Mouse (Mus musculus) WW6 (cell line): ENCODE results near the gene Srrm3.
A peak's percentile ranks its signal among the peaks of the same experiment; 100 is the strongest.

Experiments used
- DNase-seq: peaks from one replicate; pipeline ENCODE4 v3.0.0-alpha.2; 2013; ENCODE audit warnings: low read depth, low spot score

Gene Srrm3

DNA sequence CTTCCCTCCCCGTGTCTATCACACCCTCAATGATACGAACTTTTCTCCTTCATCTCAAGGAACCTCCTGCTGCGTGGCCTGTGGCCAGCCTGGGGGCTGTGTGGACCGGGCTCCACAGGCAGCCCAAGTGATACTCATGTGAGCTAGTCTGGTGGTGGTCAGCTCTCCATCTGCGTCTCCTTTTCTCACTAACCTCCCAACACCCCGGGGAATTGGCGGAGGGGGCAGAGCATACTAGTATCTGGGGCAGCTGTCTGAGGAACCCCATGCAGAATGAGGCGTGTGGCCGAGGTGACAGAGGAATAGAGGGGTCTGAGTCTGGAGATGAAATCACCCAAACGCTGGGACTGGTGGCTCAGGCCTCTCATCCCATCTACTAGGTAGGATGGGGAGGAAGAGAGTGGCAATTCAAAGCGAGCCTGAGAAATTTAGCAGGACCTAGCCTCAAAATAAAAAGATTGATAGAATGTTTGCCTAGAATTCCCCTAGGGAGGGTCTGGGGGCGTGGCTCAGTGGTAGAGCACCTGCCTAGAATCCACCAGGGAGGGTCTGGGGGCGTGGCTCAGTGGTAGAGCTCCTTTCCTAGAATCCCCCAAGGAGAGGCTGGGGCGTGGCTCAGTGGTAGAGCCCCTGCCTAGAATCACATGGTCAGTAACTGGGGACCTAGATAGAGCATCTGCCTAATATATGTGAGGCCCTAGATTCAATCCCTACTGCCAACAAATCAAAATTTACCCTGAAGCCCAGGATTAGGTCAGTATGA, 63.2 kb downstream of the Srrm3 start:
- no peak for DNase-seq

GRCm38 (mm10) chr5:135870505-135870904, 63.8 kb downstream of the Srrm3 start:
- DNase-seq, result no peak

GRCm38 (mm10) chr5:135872996-135873395, 66.3 kb downstream of the Srrm3 start:
- no peak for DNase-seq

- DNase-seq, result no peak
Measured at GRCm38 (mm10) chr5:135873753-135874152, 67.1 kb downstream of the Srrm3 start.

GRCm38 (mm10) chr5:135877180-135877579, 70.5 kb downstream of the Srrm3 start:
- no peak for DNase-seq

GRCm38 (mm10) chr5:135877831-135878231, 71.1 kb downstream of the Srrm3 start:
- DNase-seq, result no peak

- DNase-seq, result no peak
Measured at GRCm38 (mm10) chr5:135879449-135880158, 72.9 kb downstream of the Srrm3 start.

GRCm38 (mm10) chr5:135884641-135885040, 78.0 kb downstream of the Srrm3 start:
- DNase-seq, result no peak

- DNase-seq, result peak; percentile 73
Measured at GRCm38 (mm10) chr5:135887675-135888102, 81.0 kb downstream of the Srrm3 start, which contains the start of gene Hspb1. Hspb1 (plus strand) TSS chr5:135887919.

- no peak for DNase-seq
Measured at GRCm38 (mm10) chr5:135888405-135889215, 81.9 kb downstream of the Srrm3 start.

DNA sequence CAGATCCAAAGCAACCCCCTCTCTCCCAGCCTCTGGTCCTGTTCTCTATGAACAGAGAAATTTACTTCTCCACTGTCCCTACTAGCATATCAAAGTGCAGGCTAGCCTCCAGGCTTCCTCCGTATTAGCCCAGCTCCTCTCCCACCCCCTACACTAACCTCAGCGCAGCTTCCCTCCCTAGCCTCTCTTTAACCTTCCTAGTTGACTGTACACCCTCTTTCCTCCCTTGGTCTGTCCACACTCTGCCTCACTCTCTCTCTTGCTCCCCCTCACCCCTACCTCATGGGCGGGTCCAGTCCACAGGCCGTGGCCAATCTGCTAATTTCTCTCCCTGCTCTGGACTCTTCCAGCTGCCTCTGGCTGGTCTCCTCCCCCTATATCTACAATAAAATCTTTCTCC, 83.6 kb downstream of the Srrm3 start:
- no peak for DNase-seq

DNA sequence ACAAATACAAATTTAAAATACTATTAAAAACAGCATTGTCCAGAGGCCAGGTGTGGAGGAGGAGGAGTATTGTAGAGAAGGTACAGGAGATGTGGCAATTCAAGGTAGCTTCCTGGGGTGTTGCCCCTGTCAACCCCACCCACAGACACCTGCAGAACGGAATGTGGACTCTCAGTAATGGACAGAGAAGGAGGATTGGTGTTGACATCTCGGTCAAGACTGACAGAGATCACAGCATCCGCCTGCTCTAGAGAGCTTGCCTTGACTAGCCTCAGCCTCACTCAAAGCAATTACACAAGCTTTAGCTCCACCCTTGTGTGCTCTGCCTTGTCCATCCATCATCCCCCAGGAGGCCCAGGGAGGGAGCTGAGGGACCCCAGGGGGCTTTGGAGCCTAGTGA, 84.2 kb downstream of the Srrm3 start:
- DNase-seq, result no peak

DNA sequence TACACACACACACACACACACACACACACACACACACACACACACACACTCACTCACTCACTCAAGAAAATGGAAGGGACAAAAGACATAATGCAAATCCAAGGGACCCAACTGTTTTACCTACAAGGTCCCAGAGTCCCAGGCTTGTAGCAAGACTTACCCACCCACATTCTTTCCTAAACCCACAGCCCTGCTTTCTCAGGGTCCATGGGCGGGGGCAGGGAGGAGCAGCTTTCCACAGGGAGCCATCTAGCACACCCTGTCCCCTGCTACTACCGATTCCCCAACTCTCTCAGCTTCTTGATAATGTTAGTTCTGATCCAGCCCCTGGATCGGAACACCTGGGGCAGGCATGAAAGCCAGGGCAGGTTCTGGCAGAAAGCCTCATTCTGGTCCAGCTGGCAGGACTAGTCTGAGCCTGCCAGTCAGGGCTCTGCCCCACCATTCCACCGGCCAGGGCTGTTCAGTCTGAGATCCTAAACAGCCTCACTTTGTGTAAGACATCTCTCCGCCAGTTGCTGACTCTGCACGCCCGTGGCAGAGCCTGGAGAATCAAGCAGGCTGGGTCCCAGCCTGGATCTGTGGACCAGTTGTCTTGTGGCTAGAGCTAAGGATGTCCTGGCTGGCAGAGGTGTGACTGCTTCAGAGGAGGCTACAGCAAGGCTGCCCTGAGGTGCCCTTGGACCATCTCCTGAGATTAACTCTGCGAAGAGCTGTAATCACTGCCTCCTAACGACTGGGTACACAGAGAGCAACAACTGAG, 86.1 kb downstream of the Srrm3 start:
- DNase-seq, result no peak

DNA sequence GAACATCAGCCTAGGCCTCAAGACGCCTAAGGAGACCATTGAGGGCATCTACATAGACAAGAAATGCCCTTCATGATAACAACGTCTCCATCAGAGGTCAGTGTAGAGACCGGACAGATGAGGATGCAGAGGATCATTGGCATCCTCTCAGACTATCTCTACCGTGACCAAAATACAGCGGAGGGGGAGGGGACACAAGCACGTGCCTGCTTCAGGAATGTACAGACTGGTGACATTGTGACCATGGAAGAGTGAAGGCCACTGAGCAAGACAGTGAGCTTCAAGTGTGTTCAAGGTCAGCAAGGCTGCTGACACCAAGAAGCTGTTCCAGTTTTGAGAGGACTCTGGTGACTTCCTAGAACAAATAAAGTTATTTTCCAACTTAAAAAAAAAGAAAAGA, 88.3 kb downstream of the Srrm3 start:
- no peak for DNase-seq

GRCm38 (mm10) chr5:135898028-135898427, 91.3 kb downstream of the Srrm3 start:
- DNase-seq, result peak; percentile 57

GRCm38 (mm10) chr5:135898995-135899394, 92.3 kb downstream of the Srrm3 start:
- no peak for DNase-seq

DNA sequence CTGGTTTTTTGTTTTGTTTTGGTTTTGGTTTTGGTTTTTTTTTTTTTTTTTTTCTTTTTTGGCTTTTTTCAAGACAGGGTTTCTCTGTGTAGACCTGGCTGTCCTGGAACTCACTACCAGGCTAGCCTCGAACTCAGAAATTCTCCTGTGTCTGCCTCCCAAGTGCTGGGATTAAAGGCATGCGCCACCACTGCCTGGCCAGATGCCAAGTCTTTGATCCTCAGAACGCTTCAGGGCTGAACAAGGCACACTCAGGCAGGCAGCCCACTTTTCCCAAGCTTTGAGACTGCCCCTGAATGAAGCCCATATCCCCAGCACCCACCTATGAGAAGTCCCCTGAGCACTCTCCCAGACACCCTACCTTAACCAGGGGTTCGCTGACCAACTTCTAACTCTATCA, 93.1 kb downstream of the Srrm3 start:
- no peak for DNase-seq

- no peak for DNase-seq
Measured at GRCm38 (mm10) chr5:135900701-135901100, 94.0 kb downstream of the Srrm3 start.

DNA sequence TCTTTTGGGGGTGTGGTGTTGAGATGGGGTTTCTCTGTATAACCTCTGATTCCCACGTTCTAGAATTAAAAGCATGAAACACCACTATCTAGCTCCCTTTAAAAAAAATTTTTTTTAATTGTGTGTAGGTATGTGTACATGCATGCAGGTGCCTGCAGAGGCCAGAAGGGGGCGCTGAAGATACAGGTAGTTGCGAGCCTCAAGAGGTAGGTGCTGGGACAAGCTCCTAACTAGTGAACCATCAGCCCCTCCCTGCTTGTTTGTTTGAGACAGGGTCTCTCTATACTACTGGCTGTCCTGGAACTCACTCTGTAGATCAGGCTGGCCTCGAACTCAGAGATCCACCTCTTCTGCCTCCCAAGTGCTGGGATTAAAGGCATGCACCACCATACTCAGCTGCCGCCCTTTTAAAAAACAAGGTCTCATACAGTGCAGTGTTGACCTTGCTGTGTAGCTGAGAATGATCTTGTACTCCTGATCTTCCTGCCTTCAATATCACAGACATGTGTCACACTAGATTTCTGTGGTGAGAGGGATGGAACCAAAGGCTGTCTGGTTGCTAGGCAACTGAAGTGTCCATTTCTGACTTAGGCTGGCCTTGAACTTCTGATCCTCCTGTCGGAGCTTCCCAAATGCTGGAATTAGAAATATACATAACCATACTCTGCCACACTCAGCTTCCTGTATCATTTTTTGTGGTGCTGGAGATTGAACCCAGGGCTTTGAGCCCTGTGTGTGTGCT, 94.8 kb downstream of the Srrm3 start:
- peak; percentile 63 for DNase-seq

DNA sequence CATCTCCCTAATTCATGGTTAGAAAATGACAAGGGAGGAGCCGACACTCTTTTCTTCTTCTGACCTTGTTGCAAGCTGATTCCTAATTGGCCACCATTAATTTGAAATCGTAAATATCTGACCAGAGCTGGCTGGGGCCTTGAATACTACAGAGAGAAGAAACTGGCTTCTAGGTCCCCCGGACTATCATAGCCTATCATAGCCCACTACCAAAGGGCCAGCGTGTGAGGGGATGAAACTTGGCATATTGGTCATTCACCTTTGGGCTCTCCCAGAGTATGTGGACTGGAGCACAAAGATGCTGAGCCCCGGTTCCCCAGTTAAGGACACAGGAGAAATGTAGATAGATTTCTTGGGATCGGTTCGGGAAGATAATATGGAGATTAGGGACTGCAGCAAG, 96.4 kb downstream of the Srrm3 start:
- no peak for DNase-seq
